Mouse (Mus musculus) liver, embryonic 14.5 days (tissue): ENCODE results near the gene Clasp1. TPM values are rescaled to one million over a fixed set of nuclear protein-coding genes. Genes with fewer than 3 reads are reported as not detected.

Source experiments
- ATAC-seq: fragments of 200-750 bp; cut with Nextera tagmentation; 2 replicates; pipeline ENCODE4 v1.8.0; 2017; ENCODE audit warnings: moderate number of reproducible peaks, mild to moderate bottlenecking, moderate library complexity; ENCODE audit not compliant: insufficient read depth
- DNase-seq, 3 experiments: peaks; one replicate each; pipeline ENCODE4 v3.0.0-alpha.2; 2012 to 2013; ENCODE audit warnings: low read depth in 3 of 3, low spot score in 3 of 3
- H3K27ac ChIP-seq: fragments of 300-500 bp; sonication (generic); 2 replicates; pipeline ENCODE4 v1.5.1; 2014; ENCODE audit warnings: moderate library complexity, mild to moderate bottlenecking, control low read depth, inconsistent platforms
- H3K27me3 ChIP-seq: fragments of 300-500 bp; sonication (generic); 2 replicates; pipeline ENCODE4 v1.6.1; 2014; ENCODE audit warnings: mild to moderate bottlenecking, low read length, moderate library complexity; ENCODE audit not compliant: control insufficient read depth, insufficient read depth
- H3K36me3 ChIP-seq: fragments of 300-500 bp; sonication (generic); replicated peaks from 2 replicates; pipeline ENCODE4 v1.6.1; 2014; ENCODE audit warnings: low read depth; ENCODE audit not compliant: control insufficient read depth, insufficient read depth
- H3K4me1 ChIP-seq, 2 experiments: fragments of 200-500 bp in 1 of 2; fragments of 300-500 bp in 1 of 2; sonication (generic) in 1 of 2; replicated peaks; 2 replicates each; pipeline ENCODE4 v1.6.1; 2012 to 2014; ENCODE audit warnings: antibody characterized with exemption in 1 of 2, inconsistent platforms in 1 of 2, low read length in 1 of 2; ENCODE audit not compliant: control insufficient read depth in 2 of 2, insufficient read depth in 2 of 2
- H3K4me2 ChIP-seq: fragments of 300-500 bp; sonication (generic); 2 replicates; pipeline ENCODE4 v1.6.1; 2014; ENCODE audit warnings: low read depth, mild to moderate bottlenecking, control low read depth, moderate library complexity
- H3K4me3 ChIP-seq, 2 experiments: fragments of 200-500 bp in 1 of 2; fragments of 300-500 bp in 1 of 2; sonication (generic) in 1 of 2; 2 replicates each; pipeline ENCODE4 v1.5.1; 2012 to 2014; ENCODE audit warnings: low read depth in 2 of 2, low read length in 2 of 2, mild to moderate bottlenecking in 2 of 2, control low read depth in 1 of 2, inconsistent platforms in 1 of 2, moderate library complexity in 1 of 2; ENCODE audit not compliant: insufficient read depth in 1 of 2
- H3K9ac ChIP-seq: fragments of 300-500 bp; sonication (generic); replicated peaks from 2 replicates; pipeline ENCODE4 v1.6.1; 2014; ENCODE audit warnings: mild to moderate bottlenecking, control low read depth, moderate library complexity
- H3K9me3 ChIP-seq: fragments of 300-500 bp; sonication (generic); 2 replicates; pipeline ENCODE4 v1.6.1; 2016; ENCODE audit warnings: low read length, mixed read lengths; ENCODE audit not compliant: control insufficient read depth
- CTCF ChIP-seq: IDR thresholded peaks from 2 replicates; pipeline ENCODE4 v1.5.1; 2016; ENCODE audit warnings: antibody characterized with exemption, low read depth, control low read depth
- EP300 ChIP-seq: IDR thresholded peaks from 2 replicates; pipeline ENCODE4 v1.6.1; 2016; ENCODE audit warnings: antibody characterized with exemption, low read depth
- WGBS: fragments of 180-500 bp; shearing (Covaris S2); extraction: QIAGEN DNeasy Blood & Tissue Kit; methylation state at CpG from one replicate; pipeline ENCODE4 v1.1.7; 2014; ENCODE audit not compliant: insufficient replicate concordance; 5-methylcytosine and 5-hydroxymethylcytosine counted together
- polyA plus RNA-seq, 2 experiments: library from polyadenylated mRNA; depleted of rRNA in 1 of 2; stranded (reverse) in 1 of 2; unstranded in 1 of 2; fragments of >200 nt; fragmentation: Nextera tagmentation in 1 of 2; extraction: Ambion mirVana in 1 of 2; gene quantifications; 2 replicates each; pipeline versions ENCODE4 v1.2.1 to v1.2.3; 2012 to 2014

Gene Clasp1
- polyA plus RNA-seq, 2 experiments: 6.5 to 8.8 TPM

- peaks cover 14 to 31% of the 10 kb centered on the region in 2 experiments for H3K4me1 ChIP-seq
- no peak for ATAC-seq
Observed at GRCm38 (mm10) chr1:118425982-118426381, 37.1 kb downstream of the Clasp1 start.

GRCm38 (mm10) chr1:118428354-118429084 is 39.7 kb downstream of the Clasp1 start:
- peaks cover 10 to 21% of the 10 kb centered on the region in 2 experiments; a peak in 3 of 4 replicates for H3K4me1 ChIP-seq
- no peak for TF ChIP-seq EP300
- TF ChIP-seq CTCF: no peak
- DNase-seq: no peak
- no peaks in the 10 kb centered on the region; the same call in 1 of the 2 replicates for H3K36me3 ChIP-seq
- H3K4me3 ChIP-seq: no peak overlapping the region
- H3K27me3 ChIP-seq: no peaks in the 10 kb centered on the region
- H3K9me3 ChIP-seq: no peaks in the 10 kb centered on the region
- H3K27ac ChIP-seq: no peak overlapping the region
- no peak overlapping the region for H3K4me2 ChIP-seq
- H3K9ac ChIP-seq: no peak overlapping the region
- WGBS: 49% methylated on average over 6 of the region's 6 CpGs
- peak; percentile 46 for ATAC-seq

More at GRCm38 (mm10) chr1:118425982-118426381, 37.1 kb downstream of the Clasp1 start:
- H3K9me3 ChIP-seq: no peaks in the 10 kb centered on the region
- no peak overlapping the region for H3K27ac ChIP-seq
- no peak for TF ChIP-seq EP300
- TF ChIP-seq CTCF: no peak
- 76% methylated on average over 2 of the region's 2 CpGs for WGBS
- H3K36me3 ChIP-seq: no peaks in the 10 kb centered on the region; the same call in none of the 2 replicates
- no peak for DNase-seq
- no peak overlapping the region for H3K4me2 ChIP-seq
- H3K27me3 ChIP-seq: no peaks in the 10 kb centered on the region
- no peak overlapping the region for H3K4me3 ChIP-seq
- H3K9ac ChIP-seq: no peak overlapping the region

- WGBS: 73% methylated on average over 4 of the region's 4 CpGs
- H3K4me1 ChIP-seq: peaks cover 10 to 18% of the 10 kb centered on the region in 2 experiments; a peak in 3 of 4 replicates
- H3K27ac ChIP-seq: no peak overlapping the region
- H3K4me2 ChIP-seq: no peak overlapping the region
- H3K36me3 ChIP-seq: no peaks in the 10 kb centered on the region
- no peak overlapping the region for H3K4me3 ChIP-seq
- no peaks in the 10 kb centered on the region for H3K9me3 ChIP-seq
- H3K27me3 ChIP-seq: no peaks in the 10 kb centered on the region
- DNase-seq: no peak
- no peak overlapping the region for H3K9ac ChIP-seq
- TF ChIP-seq EP300 (no peak), CTCF (no peak)
- ATAC-seq: no peak
Observed at GRCm38 (mm10) chr1:118431548-118431947, 42.7 kb downstream of the Clasp1 start.

- Histone ChIP-seq H3K9ac (no peak overlapping the region), H3K27ac (no peak overlapping the region), H3K4me2 (no peak overlapping the region), H3K4me1 (no peaks in the 10 kb centered on the region), H3K9me3 (no peaks in the 10 kb centered on the region), H3K36me3 (no peaks in the 10 kb centered on the region), H3K27me3 (no peaks in the 10 kb centered on the region), H3K4me3 (no peak overlapping the region)
- no peak for DNase-seq
- 61% methylated on average over 10 of the region's 10 CpGs for WGBS
- TF ChIP-seq EP300 (no peak), CTCF (no peak)
- ATAC-seq: no peak
Observed at GRCm38 (mm10) chr1:118435001-118435473, 46.2 kb downstream of the Clasp1 start.

- 88% methylated on average over 4 of the region's 4 CpGs for WGBS
- Histone ChIP-seq H3K4me1 (0 out of 4 replicates have a peak, but pooled peaks cover 0 to 2% of the 10 kb centered on the region in 2 experiments), H3K36me3 (no peaks in the 10 kb centered on the region), H3K4me3 (no peak overlapping the region), H3K27ac (no peak overlapping the region), H3K9ac (no peak overlapping the region), H3K4me2 (no peak overlapping the region), H3K27me3 (no peaks in the 10 kb centered on the region), H3K9me3 (no peaks in the 10 kb centered on the region)
- ATAC-seq: no peak
- no peak for DNase-seq
- TF ChIP-seq CTCF: no peak
- TF ChIP-seq EP300: no peak
Observed at GRCm38 (mm10) chr1:118437856-118438255, 49.0 kb downstream of the Clasp1 start.
